Mouse (Mus musculus): ENCODE measurements around the gene Olfr62.

DNA sequence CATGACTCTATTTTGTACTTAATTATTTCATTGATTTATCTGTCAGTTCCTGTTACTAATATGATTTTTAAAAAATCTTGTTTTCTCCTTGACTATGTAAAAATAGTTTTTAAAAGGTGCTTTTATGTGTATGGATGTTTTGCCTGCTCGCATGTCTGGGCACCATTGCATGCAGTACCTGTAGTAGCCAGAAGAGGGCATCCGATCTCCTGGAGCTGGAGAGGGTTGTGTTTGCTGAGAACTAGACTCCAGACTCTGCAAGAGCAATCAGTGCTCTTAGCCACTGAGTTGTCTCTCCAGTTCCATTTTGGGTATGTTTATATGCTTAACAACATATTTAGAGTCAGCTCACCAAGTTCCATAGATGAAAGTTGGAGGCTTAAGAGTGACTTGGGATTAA is 13.5 kb upstream of the Olfr62 start:
- peak; percentile 88 for TF ChIP-seq CTCF (IDR thresholded peaks at IDR 0.05; ENCODE audit: low read depth)
- no peak for TF ChIP-seq EP300 (IDR thresholded peaks at IDR 0.05; ENCODE audit: low read depth)
